Mouse (Mus musculus): ENCODE measurements around the gene Rnase1.

DNA sequence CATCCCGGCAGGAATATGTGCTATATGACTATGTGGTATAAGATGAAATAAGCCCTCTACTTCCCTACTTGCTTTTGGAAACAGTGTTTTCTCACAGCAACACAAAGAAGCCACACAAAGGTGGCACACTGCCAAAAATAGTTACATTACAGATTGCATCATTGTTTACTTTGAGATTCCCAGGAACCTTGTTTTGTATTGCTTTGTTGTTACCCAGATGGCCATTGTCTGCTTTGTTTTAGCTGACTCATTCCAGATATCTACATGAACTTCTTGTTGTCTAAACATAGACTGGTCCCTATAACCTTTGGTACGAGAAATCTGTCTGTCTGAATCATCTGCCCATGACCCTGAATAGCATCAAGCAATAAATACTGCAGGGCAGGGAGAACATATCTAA lies 6.2 kb downstream of the Rnase1 start:
- no peak for TF ChIP-seq CTCF (conservative IDR thresholded peaks at IDR 0.05; ENCODE audit: insufficient read depth, insufficient read length, low read depth, low read length)
- no peak for TF ChIP-seq POLR2A (IDR thresholded peaks at IDR 0.05; ENCODE audit: low read depth, low read length)
